Mouse (Mus musculus) left cerebral cortex, adult 6 months (tissue): Measurements from ENCODE around the gene Krt88. TPM values are rescaled to one million over a fixed set of nuclear protein-coding genes. Genes with fewer than 3 reads are reported as not detected.

Experiments
- long read RNA-seq, 2 experiments: library from polyadenylated mRNA; unstranded; transcript quantifications; one replicate each; pipeline ENCODE4 v2.0.0; 2019 to 2020
- polyA plus RNA-seq: library from polyadenylated mRNA; unstranded; fragments of <200 nt; fragmentation: Nextera tagmentation; gene quantifications from 2 replicates; pipeline ENCODE4 v1.2.3, GENCODE M21; 2021

Gene Krt88
- not detected in 2 replicates for polyA plus RNA-seq
- long read RNA-seq, experiment 1: 0 reads
- long read RNA-seq, experiment 2: 0 reads

GRCm38 (mm10) chr15:101447444-101447843, at the start of gene Krt88:
Krt88 (plus strand) TSS chr15:101447744.

DNA sequence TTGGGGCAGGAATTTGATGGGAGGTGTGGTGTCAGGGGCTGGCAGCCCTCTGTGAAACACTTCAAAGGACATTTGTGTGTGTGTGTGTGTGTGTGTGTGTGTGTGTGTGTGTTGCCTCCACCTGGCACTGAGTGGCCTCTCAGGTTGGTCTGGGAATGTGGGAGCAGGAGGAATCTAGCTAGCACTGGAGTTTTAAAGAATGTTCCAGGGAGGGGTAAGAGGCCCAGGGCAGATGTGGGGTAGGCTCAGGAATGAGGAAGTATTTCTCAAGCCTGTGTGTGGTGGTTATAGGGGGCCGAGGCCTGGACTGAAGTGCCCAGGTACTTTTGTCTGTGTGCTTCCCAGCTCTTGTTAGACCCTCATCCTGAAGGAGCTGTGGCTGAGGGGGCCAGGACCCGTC, 36.8 kb upstream of the Krt88 start, which contains the start of gene Krt7:
Krt7 (plus strand) TSS at position 269 of the 400 bp plus-strand sequence.

DNA sequence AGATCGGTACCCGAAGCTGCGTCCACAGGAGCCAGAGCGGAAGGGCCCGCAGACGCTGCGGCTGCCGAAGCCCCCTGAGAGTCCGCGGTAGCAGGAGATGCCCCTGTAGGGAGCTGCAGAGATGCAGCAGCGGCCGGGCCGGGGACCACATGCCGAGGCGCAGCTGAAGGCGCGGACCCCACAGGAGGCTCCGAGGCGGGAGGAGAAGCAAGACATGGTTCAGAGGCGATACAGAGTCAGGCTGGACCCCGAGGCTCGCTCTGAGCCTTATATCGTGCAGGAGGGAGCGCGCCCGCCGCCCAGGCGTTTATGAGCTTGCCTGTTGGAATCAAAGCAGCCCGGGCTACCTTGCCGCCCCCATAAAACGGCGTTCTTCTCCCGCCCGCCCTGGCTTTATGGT, 9.0 kb upstream of the Krt88 start, which contains the start of gene Krt87:
Krt87 (minus strand) TSS at position 250 of the 400 bp plus-strand sequence.

GRCm38 (mm10) chr15:101463651-101464050, 16.1 kb downstream of the Krt88 start, which contains the start of gene Krt81:
Krt81 (minus strand) TSS chr15:101463751.

GRCm38 (mm10) chr15:101472952-101473528, 25.5 kb downstream of the Krt88 start, which contains the start of gene Krt86:
Krt86 (plus strand) TSS chr15:101473478.

GRCm38 (mm10) chr15:101491431-101491830, 43.9 kb downstream of the Krt88 start, which contains the start of gene Krt83:
Krt83 (minus strand) TSS chr15:101491512.

Other genes starting within 250 kb of the Krt88 start
- 5.3 and 56.5 TPM in 2 replicates for gene Grasp, start 223.6 kb upstream of the Krt88 start, polyA plus RNA-seq
- 39.6 and 145 TPM in 2 replicates for gene Nr4a1, start 193.5 kb upstream of the Krt88 start, polyA plus RNA-seq
- 65.5 and 70.6 TPM in 2 replicates for gene Atg101, start 163.5 kb upstream of the Krt88 start, polyA plus RNA-seq
- gene 6030408B16Rik, start 154.5 kb upstream of the Krt88 start, polyA plus RNA-seq: 0.29 and 0.34 TPM in 2 replicates
- gene Krt80, start 77.6 kb upstream of the Krt88 start, polyA plus RNA-seq: 0.85 and 2.8 TPM in 2 replicates
- gene Krt7, start 36.7 kb upstream of the Krt88 start, polyA plus RNA-seq: 0.04 TPM in 1 of 2 replicates, not detected in the other
- 0.09 TPM in 1 of 2 replicates, not detected in the other for gene Krt87, start 8.9 kb upstream of the Krt88 start, polyA plus RNA-seq
- gene Krt81, start 16.0 kb downstream of the Krt88 start, polyA plus RNA-seq: not detected in 2 replicates
- not detected in 2 replicates for gene Krt86, start 25.7 kb downstream of the Krt88 start, polyA plus RNA-seq
- not detected in 2 replicates for gene Krt83, start 43.8 kb downstream of the Krt88 start, polyA plus RNA-seq
- not detected in 2 replicates for gene Gm49425, start 69.5 kb downstream of the Krt88 start, polyA plus RNA-seq
- not detected in 2 replicates for gene Krt84, start 85.1 kb downstream of the Krt88 start, polyA plus RNA-seq
- gene Krt82, start 102.9 kb downstream of the Krt88 start, polyA plus RNA-seq: not detected in 2 replicates
- not detected in 2 replicates for gene Krt90, start 115.2 kb downstream of the Krt88 start, polyA plus RNA-seq
- not detected in 2 replicates for gene Krt75, start 126.2 kb downstream of the Krt88 start, polyA plus RNA-seq
- gene Gm5414, start 180.4 kb downstream of the Krt88 start, polyA plus RNA-seq: not detected in 2 replicates
- not detected in 2 replicates for gene Gm5478, start 199.6 kb downstream of the Krt88 start, polyA plus RNA-seq
- gene Krt6b, start 232.5 kb downstream of the Krt88 start, polyA plus RNA-seq: not detected in 2 replicates
- gene Krt6a, start 246.6 kb downstream of the Krt88 start, polyA plus RNA-seq: not detected in 2 replicates